Mouse (Mus musculus): ENCODE measurements around the gene Nol3. TPM values are rescaled to one million over a fixed set of nuclear protein-coding genes. Genes with fewer than 3 reads are reported as not detected.

The Nol3 gene
- polyA plus RNA-seq, 1 experiment from 2014 or later: 1.2 TPM

DNA sequence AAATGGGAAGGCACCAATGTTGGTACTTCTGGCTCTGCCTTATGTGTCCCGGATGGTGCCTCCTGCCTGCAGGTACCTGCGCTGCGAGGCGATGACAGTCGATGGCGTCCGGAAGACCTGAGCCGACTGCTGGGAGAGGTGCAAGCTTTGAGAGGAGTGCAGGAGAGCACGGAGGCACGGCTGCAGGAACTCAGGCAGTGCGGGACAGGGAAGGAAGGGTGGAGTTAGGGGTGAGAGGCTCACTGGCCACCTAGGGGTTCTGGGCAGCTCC, 5.1 kb upstream of the Nol3 start:
- no peak for TF ChIP-seq EP300 (optimal IDR thresholded peaks at IDR 0.05)
- TF ChIP-seq CTCF (IDR thresholded peaks at IDR 0.05; ENCODE audit: low read depth): no peak
- no peaks in the 10 kb centered on the region for H3K9me3 ChIP-seq (ENCODE audit: control insufficient read depth, low read length)
- DNase-seq (ENCODE audit: low spot score) (no peak), ATAC-seq (ENCODE audit: low FRiP score, low TSS enrichment) (no peak)
- H3K4me1 ChIP-seq (replicated peaks; ENCODE audit: control insufficient read depth, insufficient read depth): peaks cover 5% of the 10 kb centered on the region; the same call in 1 of the 2 replicates
- no peak overlapping the region for H3K4me2 ChIP-seq (replicated peaks; ENCODE audit: low read depth)
- H3K36me3 ChIP-seq (ENCODE audit: control insufficient read depth, insufficient read depth, low read length): no peaks in the 10 kb centered on the region; the same call in 1 of the 2 replicates
- H3K27ac ChIP-seq (replicated peaks): no peak overlapping the region
- peaks cover 4% of the 10 kb centered on the region; the same call in 1 of the 2 replicates for H3K27me3 ChIP-seq (ENCODE audit: control insufficient read depth, insufficient read depth, low read length)
- 12% methylated on average over 11 of the region's 11 CpGs for WGBS
- H3K4me3 ChIP-seq (ENCODE audit: low read depth, low read length): no peak overlapping the region
- H3K9ac ChIP-seq (ENCODE audit: low read length): no peak overlapping the region

DNA sequence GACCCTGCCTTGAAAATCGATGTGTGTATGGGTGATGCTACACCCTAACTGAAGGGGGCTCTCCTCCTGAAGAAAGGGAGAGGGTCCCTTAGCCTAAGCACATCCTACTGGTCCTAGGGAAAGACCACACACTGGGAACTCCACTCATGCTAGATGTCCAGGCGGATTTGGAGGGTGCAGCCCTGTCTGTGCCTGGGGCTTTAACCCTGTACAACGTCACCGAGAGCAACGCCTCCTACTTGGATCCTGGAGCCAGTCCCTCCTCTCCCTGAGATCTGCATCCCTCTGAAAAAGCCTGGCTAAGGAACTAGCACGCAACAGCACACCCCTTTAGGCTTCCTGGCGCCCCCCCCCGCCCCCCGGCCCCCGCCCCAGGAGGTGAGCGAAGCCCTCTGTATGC, 553 bp upstream of the Nol3 start:
- Histone ChIP-seq H3K27ac (replicated peaks) (no peak overlapping the region), H3K4me3 (ENCODE audit: low read depth, low read length) (peak overlapping the region; percentile 40; the same call in 1 of the 2 replicates), H3K36me3 (ENCODE audit: control insufficient read depth, insufficient read depth, low read length) (no peaks in the 10 kb centered on the region), H3K9me3 (ENCODE audit: control insufficient read depth, low read length) (no peaks in the 10 kb centered on the region), H3K27me3 (ENCODE audit: control insufficient read depth, insufficient read depth, low read length) (peaks cover 2% of the 10 kb centered on the region; the same call in 1 of the 2 replicates), H3K4me2 (replicated peaks; ENCODE audit: low read depth) (peak overlapping the region; percentile 67; the same call in 1 of the 2 replicates), H3K4me1 (replicated peaks; ENCODE audit: control insufficient read depth, insufficient read depth) (no peaks in the 10 kb centered on the region; the same call in 1 of the 2 replicates), H3K9ac (ENCODE audit: low read length) (no peak overlapping the region)
- no peak for ATAC-seq (ENCODE audit: low FRiP score, low TSS enrichment)
- 16% methylated on average over 11 of the region's 11 CpGs for WGBS
- DNase-seq (ENCODE audit: low spot score): no peak
- TF ChIP-seq CTCF (IDR thresholded peaks at IDR 0.05; ENCODE audit: low read depth): no peak

- Histone ChIP-seq H3K9me3 (ENCODE audit: control insufficient read depth, low read length) (no peaks in the 10 kb centered on the region), H3K36me3 (ENCODE audit: control insufficient read depth, insufficient read depth, low read length) (no peaks in the 10 kb centered on the region), H3K4me1 (replicated peaks; ENCODE audit: control insufficient read depth, insufficient read depth) (no peaks in the 10 kb centered on the region; the same call in 1 of the 2 replicates), H3K27ac (replicated peaks) (no peak overlapping the region), H3K4me3 (ENCODE audit: low read depth, low read length) (peak overlapping the region; percentile 40), H3K27me3 (ENCODE audit: control insufficient read depth, insufficient read depth, low read length) (0 out of 2 replicates have a peak, but pooled peaks cover 2% of the 10 kb centered on the region), H3K9ac (ENCODE audit: low read length) (peak overlapping the region; percentile 41), H3K4me2 (replicated peaks; ENCODE audit: low read depth) (peak overlapping the region; percentile 67)
- 5% methylated on average over 30 of the region's 30 CpGs for WGBS
- DNase-seq (ENCODE audit: low spot score): peak; percentile 70
- ATAC-seq (ENCODE audit: low FRiP score, low TSS enrichment): 0 out of 2 replicates have a peak, but pooled peaks have one; percentile 28
- TF ChIP-seq EP300 (optimal IDR thresholded peaks at IDR 0.05) (no peak), CTCF (IDR thresholded peaks at IDR 0.05; ENCODE audit: low read depth) (no peak)
These were observed 566 bp downstream of the Nol3 start for GRCm38 (mm10) chr8:105276292-105277120.

DNA sequence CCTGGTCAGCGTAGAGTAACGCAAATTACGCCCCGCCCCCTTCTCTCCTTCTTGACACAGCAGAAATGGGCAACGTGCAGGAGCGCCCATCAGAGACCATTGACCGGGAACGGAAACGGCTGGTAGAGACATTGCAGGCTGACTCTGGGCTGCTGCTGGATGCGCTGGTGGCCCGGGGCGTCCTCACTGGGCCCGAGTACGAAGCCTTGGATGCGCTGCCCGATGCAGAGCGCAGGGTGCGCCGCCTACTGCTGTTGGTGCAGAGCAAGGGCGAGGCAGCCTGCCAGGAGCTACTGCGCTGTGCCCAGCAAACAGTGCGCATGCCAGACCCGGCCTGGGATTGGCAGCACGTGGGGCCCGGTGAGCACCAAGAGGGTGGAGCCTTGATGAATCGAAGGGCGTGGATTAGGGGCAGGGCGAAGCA, 3.0 kb downstream of the Nol3 start:
- Histone ChIP-seq H3K4me1 (replicated peaks; ENCODE audit: control insufficient read depth, insufficient read depth) (no peaks in the 10 kb centered on the region; the same call in 1 of the 2 replicates), H3K4me2 (replicated peaks; ENCODE audit: low read depth) (peak overlapping the region; percentile 48), H3K27ac (replicated peaks) (no peak overlapping the region), H3K36me3 (ENCODE audit: control insufficient read depth, insufficient read depth, low read length) (no peaks in the 10 kb centered on the region), H3K27me3 (ENCODE audit: control insufficient read depth, insufficient read depth, low read length) (no peaks in the 10 kb centered on the region), H3K9ac (ENCODE audit: low read length) (no peak overlapping the region), H3K4me3 (ENCODE audit: low read depth, low read length) (peak overlapping the region; percentile 12; the same call in 1 of the 2 replicates), H3K9me3 (ENCODE audit: control insufficient read depth, low read length) (no peaks in the 10 kb centered on the region)
- 3% methylated on average over 27 of the region's 28 CpGs for WGBS
- TF ChIP-seq EP300 (optimal IDR thresholded peaks at IDR 0.05): no peak
- peak; percentile 66 for TF ChIP-seq CTCF (IDR thresholded peaks at IDR 0.05; ENCODE audit: low read depth)
- DNase-seq (ENCODE audit: low spot score) (peak; percentile 93), ATAC-seq (ENCODE audit: low FRiP score, low TSS enrichment) (peak; percentile 89)

GRCm38 (mm10) chr8:105280567-105280966, 4.6 kb downstream of the Nol3 start:
- DNase-seq (ENCODE audit: low spot score) (no peak), ATAC-seq (ENCODE audit: low FRiP score, low TSS enrichment) (no peak)
- H3K4me3 ChIP-seq (ENCODE audit: low read depth, low read length): no peak overlapping the region
- H3K9me3 ChIP-seq (ENCODE audit: control insufficient read depth, low read length): no peaks in the 10 kb centered on the region
- H3K27ac ChIP-seq (replicated peaks): no peak overlapping the region
- TF ChIP-seq EP300 (optimal IDR thresholded peaks at IDR 0.05): no peak
- no peak for TF ChIP-seq CTCF (IDR thresholded peaks at IDR 0.05; ENCODE audit: low read depth)
- 68% methylated on average over 3 of the region's 3 CpGs for WGBS
- no peak overlapping the region for H3K4me2 ChIP-seq (replicated peaks; ENCODE audit: low read depth)
- H3K36me3 ChIP-seq (ENCODE audit: control insufficient read depth, insufficient read depth, low read length): no peaks in the 10 kb centered on the region
- H3K9ac ChIP-seq (ENCODE audit: low read length): no peak overlapping the region
- H3K4me1 ChIP-seq (replicated peaks; ENCODE audit: control insufficient read depth, insufficient read depth): no peaks in the 10 kb centered on the region; the same call in 1 of the 2 replicates
- no peaks in the 10 kb centered on the region for H3K27me3 ChIP-seq (ENCODE audit: control insufficient read depth, insufficient read depth, low read length)

GRCm38 (mm10) chr8:105281821-105282220, 5.9 kb downstream of the Nol3 start:
- Histone ChIP-seq H3K9ac (ENCODE audit: low read length) (no peak overlapping the region), H3K27me3 (ENCODE audit: control insufficient read depth, insufficient read depth, low read length) (no peaks in the 10 kb centered on the region), H3K9me3 (ENCODE audit: control insufficient read depth, low read length) (no peaks in the 10 kb centered on the region), H3K27ac (replicated peaks) (no peak overlapping the region), H3K36me3 (ENCODE audit: control insufficient read depth, insufficient read depth, low read length) (no peaks in the 10 kb centered on the region), H3K4me3 (ENCODE audit: low read depth, low read length) (no peak overlapping the region), H3K4me2 (replicated peaks; ENCODE audit: low read depth) (no peak overlapping the region), H3K4me1 (replicated peaks; ENCODE audit: control insufficient read depth, insufficient read depth) (no peaks in the 10 kb centered on the region)
- ATAC-seq (ENCODE audit: low FRiP score, low TSS enrichment) (no peak), DNase-seq (ENCODE audit: low spot score) (no peak)
- TF ChIP-seq EP300 (optimal IDR thresholded peaks at IDR 0.05) (no peak), CTCF (IDR thresholded peaks at IDR 0.05; ENCODE audit: low read depth) (no peak)
- 82% methylated on average over 12 of the region's 12 CpGs for WGBS

Measured in stomach, postnatal 0 days (tissue).